Mouse (Mus musculus) leukemia stem cell, adult 10-12 weeks (primary cell): ENCODE results near the gene Haspin. TPM values are rescaled to one million over a fixed set of nuclear protein-coding genes. Genes with fewer than 3 reads are reported as not detected.

ENCODE experiments used
- polyA plus RNA-seq: library from polyadenylated mRNA; stranded (reverse); fragments of >175 nt; gene quantifications from 2 replicates; pipeline ENCODE4 v1.2.3, GENCODE M21; 2012; ENCODE audit warnings: low replicate concordance

Gene Haspin
- 26.7 and 29.4 TPM in 2 replicates for polyA plus RNA-seq

GRCm38 (mm10) chr11:73137591-73138501, at the start of gene Haspin:
TSS of gene Haspin (minus strand) at chr11:73138294.

GRCm38 (mm10) chr11:73176608-73177508, 38.8 kb upstream of the Haspin start, which contains the start of the genes Emc6 and Tax1bp3:
TSS of gene Emc6 (minus strand) at chr11:73177037.
TSS of gene Tax1bp3 (plus strand) at chr11:73177083.

GRCm38 (mm10) chr11:73159957-73160810, 22.1 kb upstream of the Haspin start, which contains the start of gene P2rx5:
TSS of gene P2rx5 (plus strand) at chr11:73160421.

GRCm38 (mm10) chr11:73090283-73090682, 47.8 kb downstream of the Haspin start, which contains the start of gene Itgae:
TSS of gene Itgae (plus strand) at chr11:73090583.

Other genes starting within 250 kb of the Haspin start
- 22.3 and 33.1 TPM in 2 replicates for gene Atp2a3, start 177.1 kb downstream of the Haspin start, polyA plus RNA-seq
- gene P2rx1, start 139.2 kb downstream of the Haspin start, polyA plus RNA-seq, result 0.19 and 1.3 TPM in 2 replicates
- 0.76 and 1.8 TPM in 2 replicates for gene Camkk1, start 119.3 kb downstream of the Haspin start, polyA plus RNA-seq
- gene Ncbp3, start 90.5 kb downstream of the Haspin start, polyA plus RNA-seq, result 1.4 and 2.6 TPM in 2 replicates
- 0.41 and 1.4 TPM in 2 replicates for gene Itgae, start 47.7 kb downstream of the Haspin start, polyA plus RNA-seq
- gene P2rx5, start 22.1 kb upstream of the Haspin start, polyA plus RNA-seq, result not detected in 2 replicates
- 322 and 510 TPM in 2 replicates for gene Emc6, start 38.7 kb upstream of the Haspin start, polyA plus RNA-seq
- gene Tax1bp3, start 38.8 kb upstream of the Haspin start, polyA plus RNA-seq, result 2.3 and 13.9 TPM in 2 replicates
- gene Ctns, start 60.7 kb upstream of the Haspin start, polyA plus RNA-seq, result 1.7 and 5.4 TPM in 2 replicates
- gene Shpk, start 61.2 kb upstream of the Haspin start, polyA plus RNA-seq, result 0.56 and 0.60 TPM in 2 replicates
- gene Trpv1, start 96.0 kb upstream of the Haspin start, polyA plus RNA-seq, result not detected in 2 replicates
- gene Trpv3, start 129.1 kb upstream of the Haspin start, polyA plus RNA-seq, result not detected in 2 replicates
- gene Aspa, start 191.3 kb upstream of the Haspin start, polyA plus RNA-seq, result not detected in 2 replicates
- not detected in 2 replicates for gene Gm49340, start 191.4 kb upstream of the Haspin start, polyA plus RNA-seq
- gene Spata22, start 191.4 kb upstream of the Haspin start, polyA plus RNA-seq, result not detected in 2 replicates
- gene Olfr20, start 212.5 kb upstream of the Haspin start, polyA plus RNA-seq, result not detected in 2 replicates
- gene Olfr376, start 233.0 kb upstream of the Haspin start, polyA plus RNA-seq, result not detected in 2 replicates